Mouse (Mus musculus) ES-Bruce4 (cell line): ENCODE measurements around the gene Gjc2. TPM values are rescaled to one million over a fixed set of nuclear protein-coding genes. Genes with fewer than 3 reads are reported as not detected.
A peak's percentile ranks its signal among the peaks of the same experiment; 100 is the strongest.

Source experiments
- H3K27ac ChIP-seq: 2 replicates; pipeline ENCODE4 v1.5.1; 2012; ENCODE audit warnings: low read length, inconsistent platforms; ENCODE audit not compliant: insufficient read depth
- H3K27me3 ChIP-seq: 2 replicates; pipeline ENCODE4 v1.6.1; 2012; ENCODE audit warnings: mild to moderate bottlenecking, low read length, inconsistent platforms; ENCODE audit not compliant: control insufficient read depth, poor library complexity, insufficient read depth, severe bottlenecking
- H3K36me3 ChIP-seq: 2 replicates; pipeline ENCODE4 v1.6.1; 2012; ENCODE audit warnings: inconsistent platforms, mild to moderate bottlenecking, low read length, moderate library complexity; ENCODE audit not compliant: control insufficient read depth, poor library complexity, insufficient read depth, severe bottlenecking
- H3K4me1 ChIP-seq: one replicate; pipeline ENCODE4 v1.8.1; 2011; ENCODE audit warnings: low read length; ENCODE audit not compliant: control insufficient read depth, insufficient read depth
- H3K4me3 ChIP-seq: 2 replicates; pipeline ENCODE4 v1.5.1; 2011; ENCODE audit warnings: low read depth, mild to moderate bottlenecking, low read length
- H3K9ac ChIP-seq: 2 replicates; pipeline ENCODE4 v1.6.1; 2012; ENCODE audit warnings: low read depth, mild to moderate bottlenecking, inconsistent platforms; ENCODE audit not compliant: poor library complexity, severe bottlenecking
- H3K9me3 ChIP-seq: replicated peaks from 2 replicates; pipeline ENCODE4 v1.6.1; 2012; ENCODE audit warnings: mild to moderate bottlenecking, low read length, inconsistent platforms; ENCODE audit not compliant: control insufficient read depth, poor library complexity, insufficient read depth, severe bottlenecking
- CTCF ChIP-seq: IDR thresholded peaks from one replicate; pipeline ENCODE4 v1.8.1; 2011; ENCODE audit warnings: low read depth, low read length
- EP300 ChIP-seq: IDR thresholded peaks from 2 replicates; pipeline ENCODE4 v1.6.1; 2011; ENCODE audit warnings: low read depth, low read length; ENCODE audit not compliant: insufficient read depth
- POLR2A ChIP-seq: IDR thresholded peaks from one replicate; pipeline ENCODE4 v1.8.1; 2011; ENCODE audit warnings: low read length; ENCODE audit not compliant: insufficient read depth
- polyA plus RNA-seq: library from polyadenylated mRNA; stranded (reverse); fragments of >200 nt; gene quantifications from 2 replicates; pipeline ENCODE4 v1.2.4, GENCODE M21; 2011; ENCODE audit warnings: low read depth; ENCODE audit not compliant: missing spikeins, insufficient read depth, insufficient read length

Gene Gjc2
- polyA plus RNA-seq, 1 experiment, result not detected

- no peak overlapping the region for H3K9ac ChIP-seq
- no peaks in the 10 kb centered on the region for H3K4me1 ChIP-seq
- H3K27ac ChIP-seq, result no peak overlapping the region
- peaks cover 33% of the 10 kb centered on the region for H3K36me3 ChIP-seq
- H3K9me3 ChIP-seq, result no peaks in the 10 kb centered on the region
- TF ChIP-seq CTCF, result no peak
- no peak for TF ChIP-seq EP300
- TF ChIP-seq POLR2A, result no peak
- H3K4me3 ChIP-seq, result no peak overlapping the region
- H3K27me3 ChIP-seq, result no peaks in the 10 kb centered on the region
Observed at GRCm38 (mm10) chr11:59210020-59210419, 27.0 kb upstream of the Gjc2 start.

GRCm38 (mm10) chr11:59209580-59209979, 26.6 kb upstream of the Gjc2 start:
- H3K36me3 ChIP-seq, result peaks cover 28% of the 10 kb centered on the region
- TF ChIP-seq CTCF (no peak), POLR2A (no peak), EP300 (no peak)
- no peak overlapping the region for H3K4me3 ChIP-seq
- H3K9ac ChIP-seq, result no peak overlapping the region
- no peak overlapping the region for H3K27ac ChIP-seq
- no peaks in the 10 kb centered on the region for H3K4me1 ChIP-seq
- H3K27me3 ChIP-seq, result no peaks in the 10 kb centered on the region
- no peaks in the 10 kb centered on the region for H3K9me3 ChIP-seq

- Histone ChIP-seq H3K4me1 (no peaks in the 10 kb centered on the region), H3K27ac (no peak overlapping the region), H3K9me3 (no peaks in the 10 kb centered on the region), H3K4me3 (peak overlapping the region; percentile 79), H3K9ac (peak overlapping the region; percentile 51), H3K27me3 (no peaks in the 10 kb centered on the region), H3K36me3 (peaks cover 30% of the 10 kb centered on the region)
- TF ChIP-seq EP300 (0 out of 2 replicates have a peak, but pooled peaks have one; percentile 14), POLR2A (no peak), CTCF (peak; percentile 61)
Observed at GRCm38 (mm10) chr11:59209003-59209441, 26.0 kb upstream of the Gjc2 start.

GRCm38 (mm10) chr11:59208153-59208831, 25.3 kb upstream of the Gjc2 start, which contains the start of gene 2310033P09Rik:
Gene 2310033P09Rik, plus strand, starts transcription at chr11:59208321.
- Histone ChIP-seq H3K4me3 (peak within 1 kb of the TSS; percentile 79), H3K9me3 (no peaks in the 10 kb centered on the region), H3K36me3 (peaks cover 28% of the 10 kb centered on the region), H3K4me1 (no peaks in the 10 kb centered on the region), H3K27me3 (no peaks in the 10 kb centered on the region), H3K9ac (peak within 1 kb of the TSS; percentile 51), H3K27ac (peak within 1 kb of the TSS; percentile 8; the same call in 1 of the 2 replicates)
- peak; percentile 77 for TF ChIP-seq POLR2A
- no peak for TF ChIP-seq EP300
- no peak for TF ChIP-seq CTCF

GRCm38 (mm10) chr11:59202081-59202995, 19.3 kb upstream of the Gjc2 start, which contains the start of gene Mrpl55:
Gene Mrpl55, plus strand, starts transcription at chr11:59202486.
- Histone ChIP-seq H3K4me1 (no peaks in the 10 kb centered on the region), H3K36me3 (peaks cover 7% of the 10 kb centered on the region; the same call in 1 of the 2 replicates), H3K27me3 (no peaks in the 10 kb centered on the region), H3K9me3 (no peaks in the 10 kb centered on the region), H3K27ac (no peak within 1 kb of the TSS), H3K9ac (peak within 1 kb of the TSS; percentile 80), H3K4me3 (peak within 1 kb of the TSS; percentile 98)
- TF ChIP-seq CTCF (no peak), EP300 (0 out of 2 replicates have a peak, but pooled peaks have one; percentile 4), POLR2A (peak; percentile 74)
